Mouse (Mus musculus) hindbrain, postnatal 0 days (tissue): ENCODE measurements at regions not wholly inside any gene's neighbourhood (a gene's known extent, or its start where the extent isn't known, plus 50 kb on each side); places are given as distances from the start of the nearest gene placed in this dataset.

Source experiments
- ATAC-seq: fragments of 200-750 bp; cut with Nextera tagmentation; 2 replicates; pipeline ENCODE4 v1.8.0; 2017; ENCODE audit warnings: mild to moderate bottlenecking, moderate TSS enrichment, moderate library complexity
- DNase-seq: peaks from one replicate; pipeline ENCODE4 v3.0.0-alpha.2; 2015; ENCODE audit warnings: low spot score
- H3K27ac ChIP-seq: fragments of 300-500 bp; sonication (generic); 2 replicates; pipeline ENCODE4 v1.5.1; 2014; ENCODE audit warnings: mild to moderate bottlenecking
- H3K27me3 ChIP-seq: fragments of 300-500 bp; sonication (generic); 2 replicates; pipeline ENCODE4 v1.6.1; 2014; ENCODE audit warnings: low read length, mixed read lengths; ENCODE audit not compliant: insufficient read depth
- H3K36me3 ChIP-seq: fragments of 300-500 bp; sonication (generic); 2 replicates; pipeline ENCODE4 v1.6.1; 2014; ENCODE audit warnings: low read length, mixed read lengths; ENCODE audit not compliant: insufficient read depth
- H3K4me1 ChIP-seq: fragments of 300-500 bp; sonication (generic); 2 replicates; pipeline ENCODE4 v1.6.1; 2014; ENCODE audit warnings: antibody characterized with exemption, low read length, mixed read lengths; ENCODE audit not compliant: insufficient read depth
- H3K4me2 ChIP-seq: fragments of 300-500 bp; sonication (generic); 2 replicates; pipeline ENCODE4 v1.6.1; 2014; ENCODE audit warnings: low read depth, mild to moderate bottlenecking, low read length, moderate library complexity, mixed read lengths
- H3K4me3 ChIP-seq: fragments of 300-500 bp; sonication (generic); 2 replicates; pipeline ENCODE4 v1.5.1; 2014; ENCODE audit warnings: low read length
- H3K9ac ChIP-seq: fragments of 300-500 bp; sonication (generic); replicated peaks from 2 replicates; pipeline ENCODE4 v1.6.1; 2014; ENCODE audit warnings: mild to moderate bottlenecking, low read length, moderate library complexity, mixed read lengths
- H3K9me3 ChIP-seq: fragments of 300-500 bp; sonication (generic); 2 replicates; pipeline ENCODE4 v1.6.1; 2016; ENCODE audit warnings: low read length, mixed read lengths
- CTCF ChIP-seq: IDR thresholded peaks from 2 replicates; pipeline ENCODE4 v1.5.1; 2016; ENCODE audit warnings: antibody characterized with exemption, control low read depth, low read depth
- WGBS: fragments of 180-500 bp; shearing (Covaris S2); extraction: QIAGEN DNeasy Blood & Tissue Kit; methylation state at CpG from one replicate; pipeline ENCODE4 v1.1.7; 2014; 5-methylcytosine and 5-hydroxymethylcytosine counted together

GRCm38 (mm10) chr2:101083813-101084212, 540.7 kb upstream of the Rag2 start:
- Histone ChIP-seq H3K9me3 (no peaks in the 10 kb centered on the region), H3K4me1 (no peaks in the 10 kb centered on the region), H3K27ac (no peak overlapping the region), H3K36me3 (no peaks in the 10 kb centered on the region), H3K4me2 (no peak overlapping the region), H3K9ac (no peak overlapping the region), H3K27me3 (no peaks in the 10 kb centered on the region), H3K4me3 (no peak overlapping the region)
- DNase-seq: no peak
- TF ChIP-seq CTCF: no peak
- ATAC-seq: no peak

- Histone ChIP-seq H3K4me1 (no peaks in the 10 kb centered on the region), H3K9ac (no peak overlapping the region), H3K27ac (no peak overlapping the region), H3K4me3 (no peak overlapping the region), H3K27me3 (no peaks in the 10 kb centered on the region), H3K36me3 (no peaks in the 10 kb centered on the region), H3K9me3 (no peaks in the 10 kb centered on the region), H3K4me2 (no peak overlapping the region)
- TF ChIP-seq CTCF: no peak
- WGBS: 83% methylated on average over 1 of the region's 1 CpGs
- ATAC-seq: no peak
- DNase-seq: no peak
Observed at GRCm38 (mm10) chr2:101084648-101085047, 539.9 kb upstream of the Rag2 start.

GRCm38 (mm10) chr2:101107183-101107872, 517.2 kb upstream of the Rag2 start:
- H3K9ac ChIP-seq: no peak overlapping the region
- H3K4me2 ChIP-seq: no peak overlapping the region
- no peaks in the 10 kb centered on the region for H3K9me3 ChIP-seq
- DNase-seq: peak; percentile 70
- no peak overlapping the region for H3K27ac ChIP-seq
- peak; percentile 49; the same call in 1 of the 2 replicates for ATAC-seq
- no peaks in the 10 kb centered on the region for H3K4me1 ChIP-seq
- H3K36me3 ChIP-seq: no peaks in the 10 kb centered on the region
- WGBS: 41% methylated on average over 1 of the region's 1 CpGs
- no peaks in the 10 kb centered on the region for H3K27me3 ChIP-seq
- H3K4me3 ChIP-seq: no peak overlapping the region
- TF ChIP-seq CTCF: no peak

- 21% methylated on average over 1 of the region's 1 CpGs for WGBS
- no peaks in the 10 kb centered on the region for H3K36me3 ChIP-seq
- TF ChIP-seq CTCF: no peak
- H3K4me1 ChIP-seq: no peaks in the 10 kb centered on the region
- DNase-seq: no peak
- ATAC-seq: no peak
- no peaks in the 10 kb centered on the region for H3K27me3 ChIP-seq
- no peak overlapping the region for H3K27ac ChIP-seq
- no peak overlapping the region for H3K4me2 ChIP-seq
- H3K4me3 ChIP-seq: no peak overlapping the region
- no peak overlapping the region for H3K9ac ChIP-seq
- no peaks in the 10 kb centered on the region for H3K9me3 ChIP-seq
Observed at GRCm38 (mm10) chr2:101136867-101137266, 487.7 kb upstream of the Rag2 start.

DNA sequence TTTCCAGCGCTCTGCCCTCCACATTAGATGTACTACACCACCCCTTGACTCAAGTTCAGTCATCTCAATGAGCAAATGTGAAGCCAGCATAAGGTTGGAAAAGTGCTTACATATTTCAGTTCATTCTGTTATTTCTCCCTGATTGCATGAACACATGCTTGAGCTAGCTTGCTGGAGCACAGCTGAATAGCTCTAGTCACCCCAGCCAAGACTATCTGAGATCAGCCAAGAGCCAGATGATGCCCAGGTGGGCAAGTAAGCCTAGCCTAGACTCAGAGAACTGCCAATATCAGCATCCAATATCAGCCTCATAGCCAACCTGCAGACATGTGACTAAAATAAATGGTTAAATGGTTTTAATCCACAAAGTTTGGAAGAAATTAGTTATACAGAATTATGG, 484.6 kb upstream of the Rag2 start:
- ATAC-seq: peak; percentile 76
- H3K4me1 ChIP-seq: no peaks in the 10 kb centered on the region
- no peak overlapping the region for H3K4me3 ChIP-seq
- no peak for TF ChIP-seq CTCF
- WGBS: 83% methylated on average over 1 of the region's 1 CpGs
- no peak overlapping the region for H3K27ac ChIP-seq
- no peaks in the 10 kb centered on the region for H3K9me3 ChIP-seq
- peak; percentile 56 for DNase-seq
- no peak overlapping the region for H3K9ac ChIP-seq
- no peak overlapping the region for H3K4me2 ChIP-seq
- H3K36me3 ChIP-seq: no peaks in the 10 kb centered on the region
- H3K27me3 ChIP-seq: no peaks in the 10 kb centered on the region

DNA sequence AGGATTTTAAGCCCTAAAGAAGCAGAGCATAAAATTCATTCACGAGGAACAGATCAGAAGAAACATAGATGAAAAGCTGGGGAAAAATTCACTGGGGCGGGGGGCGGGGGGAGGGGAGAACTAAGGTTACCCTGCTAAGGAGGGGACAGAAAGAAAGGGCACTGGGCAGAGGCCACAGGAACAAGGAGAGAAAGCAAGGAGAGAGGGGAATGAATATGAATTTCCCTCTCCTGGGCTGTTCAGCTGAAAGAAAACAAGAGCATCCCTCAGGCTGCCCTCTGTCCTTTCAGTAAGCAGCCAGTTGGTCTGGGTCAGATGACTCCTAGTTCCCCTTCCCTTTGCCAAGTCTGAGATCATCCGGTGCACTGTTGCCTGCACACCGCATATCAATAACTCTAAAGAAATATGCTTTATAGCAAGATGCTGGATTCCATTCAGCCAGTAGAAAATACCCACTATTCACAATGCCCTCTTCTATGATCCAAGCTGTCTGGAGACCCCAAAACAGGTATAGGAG, 467.7 kb upstream of the Rag2 start:
- Histone ChIP-seq H3K36me3 (no peaks in the 10 kb centered on the region), H3K4me2 (no peak overlapping the region), H3K9ac (no peak overlapping the region), H3K4me3 (no peak overlapping the region), H3K4me1 (peaks cover 4% of the 10 kb centered on the region; the same call in 1 of the 2 replicates), H3K27ac (no peak overlapping the region), H3K27me3 (no peaks in the 10 kb centered on the region), H3K9me3 (no peaks in the 10 kb centered on the region)
- DNase-seq (no peak), ATAC-seq (no peak)
- WGBS: 22% methylated on average over 5 of the region's 5 CpGs
- no peak for TF ChIP-seq CTCF

DNA sequence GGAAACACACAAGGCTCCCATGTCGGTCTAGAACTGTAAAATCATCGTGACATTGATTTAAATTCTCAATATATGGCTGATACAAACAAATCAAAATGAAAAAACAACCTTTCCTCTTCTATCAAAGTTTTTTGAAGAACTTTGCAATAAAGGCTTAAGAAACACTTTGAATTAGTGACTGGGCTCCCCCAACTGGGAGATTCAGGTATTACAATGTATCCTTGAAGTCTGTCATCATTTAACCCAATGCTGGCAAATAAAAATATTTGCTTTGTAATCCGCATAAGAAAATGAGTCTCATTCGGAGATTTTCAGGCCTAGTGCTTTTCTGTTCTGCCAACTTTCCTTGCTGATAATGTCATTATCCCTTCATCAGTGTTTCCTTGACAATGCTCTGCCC, 465.2 kb upstream of the Rag2 start:
- H3K4me1 ChIP-seq: peaks cover 4% of the 10 kb centered on the region; the same call in 1 of the 2 replicates
- 29% methylated on average over 4 of the region's 4 CpGs for WGBS
- no peak for ATAC-seq

More for the DNA sequence above, 465.2 kb upstream of the Rag2 start:
- peak; percentile 77 for TF ChIP-seq CTCF
- Histone ChIP-seq H3K4me3 (no peak overlapping the region), H3K27me3 (no peaks in the 10 kb centered on the region), H3K27ac (no peak overlapping the region), H3K36me3 (no peaks in the 10 kb centered on the region), H3K9ac (no peak overlapping the region), H3K4me2 (no peak overlapping the region), H3K9me3 (no peaks in the 10 kb centered on the region)
- peak; percentile 88 for DNase-seq
